Mouse (Mus musculus) heart, postnatal 0 days (tissue): ENCODE data around the gene Cmtm2b. TPM values are rescaled to one million over a fixed set of nuclear protein-coding genes. Genes with fewer than 3 reads are reported as not detected.

Experiments used
- ATAC-seq: fragments of 200-750 bp; cut with Nextera tagmentation; 2 replicates; pipeline ENCODE4 v1.8.0; 2017; ENCODE audit warnings: low read depth, moderate number of reproducible peaks, moderate library complexity; ENCODE audit not compliant: insufficient read depth
- DNase-seq: peaks from one replicate; pipeline ENCODE4 v3.0.0-alpha.2; 2016; ENCODE audit warnings: low spot score
- H3K27ac ChIP-seq: fragments of 300-500 bp; sonication (generic); 2 replicates; pipeline ENCODE4 v1.5.1; 2014; ENCODE audit warnings: low read depth, mild to moderate bottlenecking
- H3K27me3 ChIP-seq: fragments of 300-500 bp; sonication (generic); 2 replicates; pipeline ENCODE4 v1.6.1; 2014; ENCODE audit warnings: low read length, mixed read lengths; ENCODE audit not compliant: control insufficient read depth, insufficient read depth
- H3K36me3 ChIP-seq: fragments of 300-500 bp; sonication (generic); replicated peaks from 2 replicates; pipeline ENCODE4 v1.6.1; 2014; ENCODE audit warnings: low read length, mixed read lengths; ENCODE audit not compliant: control insufficient read depth, insufficient read depth
- H3K4me1 ChIP-seq: fragments of 300-500 bp; sonication (generic); 2 replicates; pipeline ENCODE4 v1.6.1; 2014; ENCODE audit warnings: antibody characterized with exemption; ENCODE audit not compliant: control insufficient read depth, insufficient read depth
- H3K4me2 ChIP-seq: fragments of 300-500 bp; sonication (generic); 2 replicates; pipeline ENCODE4 v1.6.1; 2014; ENCODE audit warnings: low read depth, mild to moderate bottlenecking, low read length, moderate library complexity
- H3K4me3 ChIP-seq: fragments of 300-500 bp; sonication (generic); 2 replicates; pipeline ENCODE4 v1.5.1; 2014; ENCODE audit warnings: low read depth, low read length
- H3K9ac ChIP-seq: fragments of 300-500 bp; sonication (generic); replicated peaks from 2 replicates; pipeline ENCODE4 v1.6.1; 2014; ENCODE audit warnings: low read depth, low read length, mixed read lengths
- H3K9me3 ChIP-seq: fragments of 300-500 bp; sonication (generic); replicated peaks from 2 replicates; pipeline ENCODE4 v1.6.1; 2016; ENCODE audit warnings: low read length; ENCODE audit not compliant: control insufficient read depth
- CTCF ChIP-seq: IDR thresholded peaks from 2 replicates; pipeline ENCODE4 v1.5.1; 2016; ENCODE audit warnings: antibody characterized with exemption, control low read depth, low read depth
- EP300 ChIP-seq: IDR thresholded peaks from 2 replicates; pipeline ENCODE4 v1.6.1; 2016; ENCODE audit warnings: antibody characterized with exemption, low read depth
- WGBS: fragments of 180-500 bp; shearing (Covaris S2); extraction: QIAGEN DNeasy Blood & Tissue Kit; methylation state at CpG from one replicate; pipeline ENCODE4 v1.1.7; 2014; 5-methylcytosine and 5-hydroxymethylcytosine counted together
- polyA plus RNA-seq: library from polyadenylated mRNA; unstranded; fragments of >200 nt; fragmentation: Nextera tagmentation; extraction: Ambion mirVana; gene quantifications from 2 replicates; pipeline ENCODE4 v1.2.1, GENCODE M21; 2015
- total RNA-seq: library from RNA; depleted of rRNA; stranded (reverse); fragments of >200 nt; gene quantifications from 2 replicates; pipeline ENCODE4 v1.2.3, GENCODE M21; 2014; ENCODE audit warnings: low replicate concordance; rRNA removed

The Cmtm2b gene
- total and polyA plus RNA-seq, 2 experiments from 2014 or later, result not detected

- Histone ChIP-seq H3K4me1 (peaks cover 26% of the 10 kb centered on the region), H3K36me3 (no peaks in the 10 kb centered on the region), H3K9ac (no peak overlapping the region), H3K4me2 (no peak overlapping the region), H3K27ac (no peak overlapping the region), H3K9me3 (no peaks in the 10 kb centered on the region), H3K4me3 (no peak overlapping the region), H3K27me3 (no peaks in the 10 kb centered on the region)
- 72% methylated on average over 7 of the region's 7 CpGs for WGBS
- TF ChIP-seq CTCF (no peak), EP300 (no peak)
- DNase-seq (no peak), ATAC-seq (no peak)
Measured at GRCm38 (mm10) chr8:104380269-104380668, 58.2 kb downstream of the Cmtm2b start.

Other genes starting within 250 kb of the Cmtm2b start
- 123 and 125 TPM in 2 replicates for gene Cdh5, start 220.6 kb upstream of the Cmtm2b start, total RNA-seq
- gene Cdh5, start 220.6 kb upstream of the Cmtm2b start, polyA plus RNA-seq, result 39.5 and 42.6 TPM in 2 replicates
- gene Bean1, start 151.8 kb upstream of the Cmtm2b start, total RNA-seq, result 3.8 and 3.9 TPM in 2 replicates
- gene Bean1, start 151.8 kb upstream of the Cmtm2b start, polyA plus RNA-seq, result 0.38 and 0.57 TPM in 2 replicates
- gene Tk2, start 73.7 kb upstream of the Cmtm2b start, total RNA-seq, result 6.3 and 10.7 TPM in 2 replicates
- gene Tk2, start 73.7 kb upstream of the Cmtm2b start, polyA plus RNA-seq, result 7.7 and 9.9 TPM in 2 replicates
- gene Cklf, start 71.4 kb upstream of the Cmtm2b start, total RNA-seq, result 1.7 and 11.5 TPM in 2 replicates
- 13.3 and 15.0 TPM in 2 replicates for gene Cklf, start 71.4 kb upstream of the Cmtm2b start, polyA plus RNA-seq
- gene Cmtm2a, start 29.0 kb upstream of the Cmtm2b start, total RNA-seq, result not detected in 2 replicates
- not detected in 2 replicates for gene Cmtm2a, start 29.0 kb upstream of the Cmtm2b start, polyA plus RNA-seq
- not detected in 2 replicates for gene Gm45711, start 12.1 kb upstream of the Cmtm2b start, total RNA-seq
- gene Gm45711, start 12.1 kb upstream of the Cmtm2b start, polyA plus RNA-seq, result not detected in 2 replicates
- gene Cmtm1, start 12.1 kb upstream of the Cmtm2b start, total RNA-seq, result not detected in 2 replicates
- not detected in 2 replicates for gene Cmtm1, start 12.1 kb upstream of the Cmtm2b start, polyA plus RNA-seq
- gene Gm11020, start 663 bp upstream of the Cmtm2b start, total RNA-seq, result not detected in 2 replicates
- gene Gm11020, start 663 bp upstream of the Cmtm2b start, polyA plus RNA-seq, result not detected in 2 replicates
- 22.3 and 29.0 TPM in 2 replicates for gene Cmtm3, start 17.2 kb downstream of the Cmtm2b start, total RNA-seq
- 64.6 and 65.2 TPM in 2 replicates for gene Cmtm3, start 17.2 kb downstream of the Cmtm2b start, polyA plus RNA-seq
- 10.2 and 13.4 TPM in 2 replicates for gene Cmtm4, start 73.6 kb downstream of the Cmtm2b start, total RNA-seq
- 1.2 TPM in 2 replicates for gene Cmtm4, start 73.6 kb downstream of the Cmtm2b start, polyA plus RNA-seq
- gene Dync1li2, start 120.8 kb downstream of the Cmtm2b start, total RNA-seq, result 11.0 and 20.2 TPM in 2 replicates
- 36.5 and 38.8 TPM in 2 replicates for gene Dync1li2, start 120.8 kb downstream of the Cmtm2b start, polyA plus RNA-seq
- 0.15 TPM in 1 of 2 replicates, not detected in the other for gene Terb1, start 187.7 kb downstream of the Cmtm2b start, total RNA-seq
- gene Terb1, start 187.7 kb downstream of the Cmtm2b start, polyA plus RNA-seq, result 0.05 and 0.07 TPM in 2 replicates
- 28.9 and 45.5 TPM in 2 replicates for gene Nae1, start 212.4 kb downstream of the Cmtm2b start, total RNA-seq
- 66.3 and 66.6 TPM in 2 replicates for gene Nae1, start 212.4 kb downstream of the Cmtm2b start, polyA plus RNA-seq
- gene Car7, start 212.5 kb downstream of the Cmtm2b start, total RNA-seq, result 0.99 and 2.3 TPM in 2 replicates
- gene Car7, start 212.5 kb downstream of the Cmtm2b start, polyA plus RNA-seq, result 3.0 and 3.6 TPM in 2 replicates